Mouse (Mus musculus) megakaryocyte, embryonic 14.5 days (primary cell): ENCODE data around the gene Igsf9.

Experiments
- FLI1 ChIP-seq: IDR thresholded peaks from 2 replicates; pipeline ENCODE4 v1.6.1; 2012; ENCODE audit warnings: low read length, inconsistent platforms, mixed read lengths
- GATA1 ChIP-seq: IDR thresholded peaks from 3 replicates; pipeline ENCODE4 v1.6.1; 2012; ENCODE audit warnings: mixed read lengths, low read length, inconsistent platforms, borderline replicate concordance

DNA sequence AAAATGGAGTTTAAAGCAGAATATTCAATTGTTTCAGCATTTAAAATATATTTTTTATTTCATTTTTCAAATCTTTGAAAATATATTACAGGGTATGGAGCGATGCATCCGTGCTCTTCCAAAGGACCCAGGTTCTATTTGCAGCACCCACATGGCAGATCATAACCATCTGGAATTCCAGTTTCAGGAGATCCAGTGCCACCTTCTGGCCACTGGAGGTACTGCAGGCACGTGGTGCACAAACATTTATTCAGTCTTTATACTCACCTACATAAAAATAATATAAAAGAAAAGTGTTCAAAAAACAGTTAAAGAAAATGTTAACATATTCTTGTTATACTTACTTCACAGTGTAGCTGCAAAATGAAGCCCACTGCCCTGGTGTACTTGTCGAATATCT, 36.4 kb downstream of the Igsf9 start:
- no peak for TF ChIP-seq GATA1
- no peak for TF ChIP-seq FLI1
